Mouse (Mus musculus) lung, adult 2 months (tissue): ENCODE measurements around the gene Pmf1.

Experiments
- CTCF ChIP-seq: fragments of 200-500 bp; IDR thresholded peaks from 2 replicates; pipeline ENCODE4 v1.5.1; 2011; ENCODE audit warnings: mild to moderate bottlenecking, low read length, control low read depth; ENCODE audit not compliant: insufficient read depth
- POLR2A ChIP-seq: fragments of 200-500 bp; IDR thresholded peaks from 2 replicates; pipeline ENCODE4 v1.6.1; 2011; ENCODE audit warnings: low read depth, mild to moderate bottlenecking, control low read depth, low read length, borderline replicate concordance; ENCODE audit errors: extremely low read depth

GRCm38 (mm10) chr3:88447676-88448183 lies 37.6 kb upstream of the Pmf1 start:
- TF ChIP-seq POLR2A (no peak), CTCF (no peak)
